Mouse (Mus musculus) thymus, adult 2 months (tissue): ENCODE measurements around the gene Zbtb7a.

Experiments
- CTCF ChIP-seq: fragments of 200-500 bp; IDR thresholded peaks from 2 replicates; pipeline ENCODE4 v1.5.1; 2012; ENCODE audit warnings: mild to moderate bottlenecking, control low read depth, low read length, moderate library complexity, borderline replicate concordance; ENCODE audit not compliant: control insufficient read depth, poor library complexity, insufficient read depth; ENCODE audit errors: extremely low read depth
- POLR2A ChIP-seq: fragments of 200-500 bp; IDR thresholded peaks from 2 replicates; pipeline ENCODE4 v1.6.1; 2012; ENCODE audit warnings: mild to moderate bottlenecking, low read length, control low read depth, moderate library complexity; ENCODE audit not compliant: control insufficient read depth, poor library complexity, insufficient read depth; ENCODE audit errors: extremely low read depth

DNA sequence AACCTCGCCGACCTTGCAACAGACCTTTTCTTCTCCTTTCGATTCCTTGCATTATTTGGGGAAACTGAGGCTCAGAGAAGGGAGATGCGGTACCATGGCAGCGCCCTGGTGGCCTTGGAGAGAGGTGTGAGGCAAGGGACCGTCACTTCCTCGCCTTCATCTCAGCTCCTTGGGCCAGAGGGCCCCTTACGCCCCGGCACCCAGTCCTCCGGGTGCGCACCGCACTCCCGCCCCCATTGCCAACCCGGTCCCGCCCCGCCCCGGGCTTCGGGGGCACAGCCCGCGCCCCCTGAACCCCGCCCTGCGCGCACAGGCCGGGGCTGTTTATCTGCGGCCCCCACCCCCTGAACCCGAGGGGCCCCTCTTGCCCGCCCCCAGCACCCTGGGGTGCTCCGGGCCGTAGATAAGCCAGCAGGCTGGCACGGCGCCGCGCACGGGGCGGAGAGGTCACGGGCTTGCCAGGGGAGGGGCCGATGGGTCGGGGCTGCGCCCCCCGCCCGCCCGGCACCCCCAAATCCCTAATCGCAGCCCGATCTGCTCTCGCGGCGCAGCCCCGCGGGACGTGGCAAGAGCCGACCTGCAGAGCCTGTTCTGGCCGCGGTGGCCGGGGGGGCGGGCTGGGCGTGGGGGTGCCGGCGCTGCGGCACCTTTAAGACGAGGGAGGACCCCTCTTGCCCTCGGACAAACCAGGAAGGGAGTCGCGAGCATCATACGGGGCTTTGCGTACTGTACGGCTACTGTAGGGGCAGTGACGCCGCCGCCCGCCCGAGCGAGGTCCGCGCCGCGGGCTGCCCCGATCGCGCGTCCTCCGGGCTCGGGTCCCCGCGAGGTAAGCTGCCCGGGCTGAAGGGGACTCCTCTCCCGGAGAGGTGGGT is 1.0 kb downstream of the Zbtb7a start:
- TF ChIP-seq POLR2A (no peak), CTCF (peak; percentile 36; the same call in 1 of the 2 replicates)
